Mouse (Mus musculus): ENCODE measurements around the gene Eps8. TPM values are rescaled to one million over a fixed set of nuclear protein-coding genes. Genes with fewer than 3 reads are reported as not detected.
"Not testable (repeated sequence)": the region's sequence is repeated elsewhere in the genome, so short reads cannot be mapped to it uniquely, and the experiment has no call there.

The Eps8 gene
- polyA plus RNA-seq, 1 experiment from 2014 or later = 34.4 TPM

GRCm38 (mm10) chr6:137493211-137494135 is 161.2 kb downstream of the Eps8 start:
- 82% methylated on average over 17 of the region's 17 CpGs for WGBS
- Histone ChIP-seq H3K4me3 (no peak overlapping the region), H3K9ac (no peak overlapping the region), H3K4me2 (no peak overlapping the region), H3K4me1 (no peaks in the 10 kb centered on the region), H3K27me3 (no peaks in the 10 kb centered on the region), H3K36me3 (peaks cover 12% of the 10 kb centered on the region; the same call in 1 of the 2 replicates), H3K27ac (no peak overlapping the region), H3K9me3 (no peaks in the 10 kb centered on the region)
- ATAC-seq (ENCODE audit: insufficient number of reproducible peaks, insufficient read depth, low FRiP score, low TSS enrichment, low read depth) = no peak

- Histone ChIP-seq H3K4me3 (no peak overlapping the region), H3K4me1 (no peaks in the 10 kb centered on the region), H3K27ac (no peak overlapping the region), H3K4me2 (no peak overlapping the region), H3K27me3 (no peaks in the 10 kb centered on the region), H3K36me3 (peaks cover 12% of the 10 kb centered on the region; the same call in 1 of the 2 replicates), H3K9me3 (no peaks in the 10 kb centered on the region), H3K9ac (no peak overlapping the region)
- 92% methylated on average over 4 of the region's 4 CpGs for WGBS
- ATAC-seq (ENCODE audit: insufficient number of reproducible peaks, insufficient read depth, low FRiP score, low TSS enrichment, low read depth) = no peak
Observed at GRCm38 (mm10) chr6:137492582-137492981, 162.1 kb downstream of the Eps8 start.

- Histone ChIP-seq H3K9ac (no peak overlapping the region), H3K36me3 (peaks cover 10% of the 10 kb centered on the region; the same call in 1 of the 2 replicates), H3K27me3 (no peaks in the 10 kb centered on the region), H3K27ac (no peak overlapping the region), H3K4me2 (no peak overlapping the region), H3K9me3 (no peaks in the 10 kb centered on the region), H3K4me3 (no peak overlapping the region), H3K4me1 (no peaks in the 10 kb centered on the region)
- WGBS = 68% methylated on average over 2 of the region's 2 CpGs
- ATAC-seq (ENCODE audit: insufficient number of reproducible peaks, insufficient read depth, low FRiP score, low TSS enrichment, low read depth) = no peak
Observed at GRCm38 (mm10) chr6:137491659-137492058, 163.0 kb downstream of the Eps8 start.

GRCm38 (mm10) chr6:137490115-137490514 is 164.6 kb downstream of the Eps8 start:
- ATAC-seq (ENCODE audit: insufficient number of reproducible peaks, insufficient read depth, low FRiP score, low TSS enrichment, low read depth) = no peak
- H3K4me1 ChIP-seq = no peaks in the 10 kb centered on the region
- no peaks in the 10 kb centered on the region for H3K27me3 ChIP-seq
- no peak overlapping the region for H3K4me3 ChIP-seq
- H3K9me3 ChIP-seq = no peaks in the 10 kb centered on the region
- H3K9ac ChIP-seq = no peak overlapping the region
- H3K27ac ChIP-seq = no peak overlapping the region
- WGBS = 93% methylated on average over 14 of the region's 14 CpGs
- H3K4me2 ChIP-seq = no peak overlapping the region
- peaks cover 8% of the 10 kb centered on the region; the same call in 1 of the 2 replicates for H3K36me3 ChIP-seq

GRCm38 (mm10) chr6:137487443-137487842 is 167.2 kb downstream of the Eps8 start:
- Histone ChIP-seq H3K9ac (no peak overlapping the region), H3K4me1 (no peaks in the 10 kb centered on the region), H3K27me3 (no peaks in the 10 kb centered on the region), H3K9me3 (no peaks in the 10 kb centered on the region), H3K27ac (no peak overlapping the region), H3K4me2 (no peak overlapping the region), H3K4me3 (no peak overlapping the region), H3K36me3 (peaks cover 17% of the 10 kb centered on the region; the same call in 1 of the 2 replicates)
- 30% methylated on average over 6 of the region's 6 CpGs for WGBS
- ATAC-seq (ENCODE audit: insufficient number of reproducible peaks, insufficient read depth, low FRiP score, low TSS enrichment, low read depth) = no peak

- H3K9me3 ChIP-seq = no peaks in the 10 kb centered on the region
- WGBS = 81% methylated on average over 7 of the region's 7 CpGs
- H3K27me3 ChIP-seq = no peaks in the 10 kb centered on the region
- H3K4me1 ChIP-seq = no peaks in the 10 kb centered on the region
- no peak overlapping the region for H3K9ac ChIP-seq
- no peak overlapping the region for H3K27ac ChIP-seq
- ATAC-seq (ENCODE audit: insufficient number of reproducible peaks, insufficient read depth, low FRiP score, low TSS enrichment, low read depth) = no peak
- peaks cover 34% of the 10 kb centered on the region for H3K36me3 ChIP-seq
- no peak overlapping the region for H3K4me2 ChIP-seq
- H3K4me3 ChIP-seq = no peak overlapping the region
Observed at GRCm38 (mm10) chr6:137482891-137483290, 171.8 kb downstream of the Eps8 start.

- peaks cover 29% of the 10 kb centered on the region for H3K36me3 ChIP-seq
- H3K27me3 ChIP-seq; H3K9ac ChIP-seq; H3K4me2 ChIP-seq; H3K27ac ChIP-seq; H3K9me3 ChIP-seq; H3K4me3 ChIP-seq; H3K4me1 ChIP-seq; ATAC-seq (ENCODE audit: insufficient number of reproducible peaks, insufficient read depth, low FRiP score, low TSS enrichment, low read depth): not testable (repeated sequence)
- WGBS = over 99% methylated on average over 5 of the region's 5 CpGs
Observed at GRCm38 (mm10) chr6:137475695-137476094, 179.0 kb downstream of the Eps8 start.

GRCm38 (mm10) chr6:137473433-137473832 is 181.2 kb downstream of the Eps8 start:
- Histone ChIP-seq H3K9ac (no peak overlapping the region), H3K9me3 (peaks cover 4% of the 10 kb centered on the region), H3K27ac (no peak overlapping the region), H3K4me1 (peaks cover 16% of the 10 kb centered on the region), H3K4me2 (no peak overlapping the region), H3K36me3 (peaks cover 14% of the 10 kb centered on the region), H3K4me3 (no peak overlapping the region), H3K27me3 (no peaks in the 10 kb centered on the region)
- no peak for ATAC-seq (ENCODE audit: insufficient number of reproducible peaks, insufficient read depth, low FRiP score, low TSS enrichment, low read depth)
- 50% methylated on average over 1 of the region's 1 CpGs for WGBS

GRCm38 (mm10) chr6:137472129-137472528 is 182.5 kb downstream of the Eps8 start:
- Histone ChIP-seq H3K27me3 (no peaks in the 10 kb centered on the region), H3K9me3 (peaks cover 4% of the 10 kb centered on the region), H3K9ac (no peak overlapping the region), H3K27ac (no peak overlapping the region), H3K36me3 (peaks cover 11% of the 10 kb centered on the region), H3K4me1 (peaks cover 22% of the 10 kb centered on the region), H3K4me3 (no peak overlapping the region), H3K4me2 (no peak overlapping the region)
- 68% methylated on average over 9 of the region's 9 CpGs for WGBS
- ATAC-seq (ENCODE audit: insufficient number of reproducible peaks, insufficient read depth, low FRiP score, low TSS enrichment, low read depth) = no peak

- Histone ChIP-seq H3K9me3 (no peaks in the 10 kb centered on the region; the same call in 1 of the 2 replicates), H3K4me3 (no peak overlapping the region), H3K4me2 (no peak overlapping the region), H3K27me3 (no peaks in the 10 kb centered on the region), H3K9ac (no peak overlapping the region), H3K36me3 (0 out of 2 replicates have a peak, but pooled peaks cover 3% of the 10 kb centered on the region), H3K4me1 (peaks cover 25% of the 10 kb centered on the region), H3K27ac (peak overlapping the region; percentile 81)
- ATAC-seq (ENCODE audit: insufficient number of reproducible peaks, insufficient read depth, low FRiP score, low TSS enrichment, low read depth) = peak; percentile 72
- WGBS = 27% methylated on average over 11 of the region's 11 CpGs
Observed at GRCm38 (mm10) chr6:137470901-137471598, 183.6 kb downstream of the Eps8 start.

GRCm38 (mm10) chr6:137469541-137469940 is 185.1 kb downstream of the Eps8 start:
- Histone ChIP-seq H3K9ac (no peak overlapping the region), H3K27me3 (no peaks in the 10 kb centered on the region), H3K4me1 (peaks cover 33% of the 10 kb centered on the region), H3K9me3 (no peaks in the 10 kb centered on the region), H3K36me3 (no peaks in the 10 kb centered on the region), H3K4me3 (no peak overlapping the region), H3K27ac (no peak overlapping the region), H3K4me2 (no peak overlapping the region)
- WGBS = 95% methylated on average over 4 of the region's 4 CpGs
- ATAC-seq (ENCODE audit: insufficient number of reproducible peaks, insufficient read depth, low FRiP score, low TSS enrichment, low read depth) = no peak
